Mouse (Mus musculus) lung, postnatal 0 days (tissue): ENCODE results near the gene Cyth1. TPM values are rescaled to one million over a fixed set of nuclear protein-coding genes. Genes with fewer than 3 reads are reported as not detected.

ENCODE experiments used
- ATAC-seq: fragments of 200-750 bp; cut with Nextera tagmentation; 2 replicates; pipeline ENCODE4 v1.8.0; 2017; ENCODE audit warnings: moderate library complexity
- DNase-seq: peaks from one replicate; pipeline ENCODE4 v3.0.0-alpha.2; 2016; ENCODE audit warnings: low spot score
- H3K27ac ChIP-seq: fragments of 300-500 bp; sonication (generic); 2 replicates; pipeline ENCODE4 v1.5.1; 2014; ENCODE audit warnings: antibody characterized with exemption, mild to moderate bottlenecking, low read length, mixed read lengths
- H3K27me3 ChIP-seq: fragments of 300-500 bp; sonication (generic); replicated peaks from 2 replicates; pipeline ENCODE4 v1.6.1; 2014; ENCODE audit warnings: low read length, mixed read lengths; ENCODE audit not compliant: insufficient read depth
- H3K36me3 ChIP-seq: fragments of 300-500 bp; sonication (generic); 2 replicates; pipeline ENCODE4 v1.6.1; 2014; ENCODE audit warnings: low read length, mixed read lengths; ENCODE audit not compliant: insufficient read depth
- H3K4me1 ChIP-seq: fragments of 300-500 bp; sonication (generic); 2 replicates; pipeline ENCODE4 v1.6.1; 2014; ENCODE audit warnings: antibody characterized with exemption, low read depth, low read length, mixed read lengths; ENCODE audit not compliant: insufficient read depth
- H3K4me2 ChIP-seq: fragments of 300-500 bp; sonication (generic); replicated peaks from 2 replicates; pipeline ENCODE4 v1.6.1; 2014; ENCODE audit warnings: low read depth, mild to moderate bottlenecking, low read length, moderate library complexity, mixed read lengths
- H3K4me3 ChIP-seq: fragments of 300-500 bp; sonication (generic); 2 replicates; pipeline ENCODE4 v1.5.1; 2014; ENCODE audit warnings: low read depth, low read length
- H3K9ac ChIP-seq: fragments of 300-500 bp; sonication (generic); replicated peaks from 2 replicates; pipeline ENCODE4 v1.6.1; 2014; ENCODE audit warnings: low read depth, mild to moderate bottlenecking
- H3K9me3 ChIP-seq: fragments of 300-500 bp; sonication (generic); 2 replicates; pipeline ENCODE4 v1.6.1; 2016; ENCODE audit warnings: low read length, mixed read lengths
- CTCF ChIP-seq: IDR thresholded peaks from 2 replicates; pipeline ENCODE4 v1.5.1; 2016; ENCODE audit warnings: antibody characterized with exemption, mild to moderate bottlenecking
- EP300 ChIP-seq: IDR thresholded peaks from 2 replicates; pipeline ENCODE4 v1.6.1; 2016; ENCODE audit warnings: antibody characterized with exemption, mild to moderate bottlenecking, control low read depth
- WGBS: fragments of 180-500 bp; shearing (Covaris S2); extraction: QIAGEN DNeasy Blood & Tissue Kit; methylation state at CpG from one replicate; pipeline ENCODE4 v1.1.7; 2014; 5-methylcytosine and 5-hydroxymethylcytosine counted together
- polyA plus RNA-seq: library from polyadenylated mRNA; unstranded; fragments of >200 nt; fragmentation: Nextera tagmentation; extraction: Ambion mirVana; gene quantifications from 2 replicates; pipeline ENCODE4 v1.2.1, GENCODE M21; 2015

Cyth1 gene
- polyA plus RNA-seq, 1 experiment from 2014 or later: 19.5 TPM

DNA sequence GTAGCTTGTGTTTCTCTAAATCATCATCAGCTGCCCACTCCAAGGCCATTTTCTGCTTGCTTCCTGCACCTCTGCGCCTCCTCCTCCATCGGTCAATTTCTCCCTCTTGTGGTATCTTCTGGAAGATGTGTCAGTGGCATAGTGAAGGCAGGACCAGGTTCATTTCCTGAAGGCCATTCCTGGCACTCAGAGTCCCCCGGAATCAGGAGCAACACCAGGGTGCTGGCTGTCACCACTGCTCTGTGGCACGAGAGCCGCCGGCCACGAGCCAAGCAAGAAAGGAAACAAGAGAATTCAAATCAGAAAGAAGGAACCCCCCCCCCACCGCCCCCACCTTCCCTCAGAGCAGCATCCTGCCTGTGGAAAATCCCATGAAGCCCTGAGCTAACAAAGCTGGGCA lies 116.3 kb downstream of the Cyth1 start:
- DNase-seq (no peak), ATAC-seq (no peak)
- TF ChIP-seq EP300 (no peak), CTCF (peak; percentile 40)
- Histone ChIP-seq H3K9ac (no peak overlapping the region), H3K36me3 (no peaks in the 10 kb centered on the region), H3K4me3 (no peak overlapping the region), H3K27ac (no peak overlapping the region), H3K9me3 (no peaks in the 10 kb centered on the region), H3K4me2 (no peak overlapping the region), H3K4me1 (peaks cover 4% of the 10 kb centered on the region; the same call in 1 of the 2 replicates), H3K27me3 (no peaks in the 10 kb centered on the region)
- 54% methylated on average over 8 of the region's 8 CpGs for WGBS

DNA sequence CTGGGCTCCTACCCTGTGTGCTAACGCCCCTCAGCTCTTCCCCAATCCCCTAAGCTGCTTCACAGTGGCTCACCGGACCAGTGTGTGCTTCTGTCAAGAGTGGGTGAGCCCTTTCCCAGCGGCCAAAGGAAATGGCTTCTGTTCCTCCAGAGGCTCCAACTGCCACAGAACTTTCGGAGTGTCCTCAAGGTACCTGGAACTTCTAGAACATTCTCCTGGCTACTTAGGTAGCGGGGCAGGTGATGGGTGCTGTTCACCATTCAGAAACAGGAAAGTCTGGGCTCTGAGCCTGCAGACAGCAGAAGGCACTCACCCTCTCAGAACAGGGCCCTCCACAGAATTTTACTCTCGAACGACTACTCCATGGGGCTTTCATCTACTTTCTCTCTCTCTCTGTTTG lies 117.9 kb downstream of the Cyth1 start, which contains the start of gene Dnah17:
Gene Dnah17 (minus strand): TSS at position 101 of the 400 bp plus-strand sequence.
- Histone ChIP-seq H3K9me3 (no peaks in the 10 kb centered on the region), H3K27ac (no peak within 1 kb of the TSS), H3K27me3 (no peaks in the 10 kb centered on the region), H3K36me3 (no peaks in the 10 kb centered on the region), H3K9ac (no peak within 1 kb of the TSS), H3K4me2 (no peak within 1 kb of the TSS), H3K4me3 (no peak within 1 kb of the TSS), H3K4me1 (peaks cover 2% of the 10 kb centered on the region; the same call in 1 of the 2 replicates)
- no peak for ATAC-seq
- DNase-seq: no peak
- TF ChIP-seq CTCF (no peak), EP300 (no peak)
- WGBS: 79% methylated on average over 7 of the region's 7 CpGs

DNA sequence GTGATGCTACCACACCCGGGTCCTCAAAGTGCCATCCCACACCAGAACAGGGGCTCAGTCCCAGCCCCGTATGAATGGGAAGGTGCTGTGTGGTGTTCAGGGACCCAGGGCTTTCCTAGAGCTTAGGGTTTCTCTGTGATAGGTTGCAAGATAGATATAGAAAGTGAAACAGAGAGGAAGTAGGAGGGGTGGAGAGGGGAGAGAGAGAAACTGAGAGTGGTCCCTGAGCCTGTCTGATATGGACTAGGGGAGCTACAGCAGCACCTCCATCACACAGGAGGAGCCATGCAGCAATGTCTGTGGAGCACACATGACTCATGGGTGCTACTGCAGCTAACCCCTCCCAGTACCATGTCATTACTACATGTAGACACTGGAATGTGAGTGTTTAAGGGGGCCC lies 118.6 kb downstream of the Cyth1 start:
- ATAC-seq (no peak), DNase-seq (no peak)
- Histone ChIP-seq H3K9ac (no peak overlapping the region), H3K9me3 (no peaks in the 10 kb centered on the region), H3K36me3 (no peaks in the 10 kb centered on the region), H3K27ac (no peak overlapping the region), H3K4me3 (no peak overlapping the region), H3K4me2 (no peak overlapping the region), H3K27me3 (no peaks in the 10 kb centered on the region), H3K4me1 (no peaks in the 10 kb centered on the region)
- TF ChIP-seq CTCF (no peak), EP300 (no peak)
- 89% methylated on average over 2 of the region's 2 CpGs for WGBS

DNA sequence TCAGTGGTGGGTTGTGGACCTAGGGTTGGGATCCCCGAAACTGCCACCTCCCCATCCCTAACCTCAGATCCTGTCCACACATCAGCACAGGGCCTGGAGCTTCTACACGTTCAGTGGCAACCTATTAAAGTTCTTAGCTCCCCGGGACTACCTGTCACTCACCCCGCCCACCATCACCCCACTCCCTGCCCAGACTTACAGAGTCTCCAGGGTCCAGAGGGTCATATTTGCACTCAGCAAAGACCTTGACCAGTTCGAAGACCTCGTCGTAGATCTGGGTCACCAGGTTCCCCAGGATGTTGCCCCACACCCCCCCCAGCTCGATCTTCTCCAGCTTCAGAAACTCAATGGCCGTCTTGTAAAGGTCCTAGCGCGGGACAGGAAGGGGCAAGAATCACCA lies 126.8 kb downstream of the Cyth1 start:
- 81% methylated on average over 11 of the region's 11 CpGs for WGBS
- Histone ChIP-seq H3K27ac (no peak overlapping the region), H3K4me3 (no peak overlapping the region), H3K4me2 (no peak overlapping the region), H3K9ac (no peak overlapping the region), H3K9me3 (no peaks in the 10 kb centered on the region), H3K4me1 (no peaks in the 10 kb centered on the region), H3K36me3 (no peaks in the 10 kb centered on the region), H3K27me3 (no peaks in the 10 kb centered on the region)
- ATAC-seq: no peak
- no peak for TF ChIP-seq EP300
- TF ChIP-seq CTCF: no peak
- no peak for DNase-seq

DNA sequence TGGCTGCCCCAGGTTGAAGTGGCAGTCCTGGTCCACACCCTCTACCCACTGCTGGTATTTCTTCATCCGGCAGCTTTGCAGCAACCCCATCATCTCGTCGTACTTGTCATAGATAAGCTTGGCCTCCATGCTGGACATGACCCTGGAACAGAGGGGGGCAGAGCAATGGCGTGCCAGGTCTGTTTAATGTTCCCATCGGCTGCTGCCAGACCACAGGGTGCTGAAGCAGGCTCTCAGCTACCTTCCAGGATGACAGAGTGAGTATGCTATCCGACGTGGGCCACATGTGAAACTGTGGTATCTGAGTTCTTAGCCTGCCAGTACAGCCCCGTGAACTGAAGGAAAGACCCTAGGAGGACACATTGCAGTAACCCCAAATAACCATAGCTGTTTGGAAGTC lies 129.6 kb downstream of the Cyth1 start:
- Histone ChIP-seq H3K27me3 (no peaks in the 10 kb centered on the region), H3K4me1 (no peaks in the 10 kb centered on the region), H3K36me3 (no peaks in the 10 kb centered on the region), H3K27ac (no peak overlapping the region), H3K4me3 (no peak overlapping the region), H3K9me3 (no peaks in the 10 kb centered on the region), H3K9ac (no peak overlapping the region), H3K4me2 (no peak overlapping the region)
- ATAC-seq: no peak
- TF ChIP-seq CTCF (no peak), EP300 (no peak)
- 42% methylated on average over 8 of the region's 8 CpGs for WGBS
- DNase-seq: no peak

DNA sequence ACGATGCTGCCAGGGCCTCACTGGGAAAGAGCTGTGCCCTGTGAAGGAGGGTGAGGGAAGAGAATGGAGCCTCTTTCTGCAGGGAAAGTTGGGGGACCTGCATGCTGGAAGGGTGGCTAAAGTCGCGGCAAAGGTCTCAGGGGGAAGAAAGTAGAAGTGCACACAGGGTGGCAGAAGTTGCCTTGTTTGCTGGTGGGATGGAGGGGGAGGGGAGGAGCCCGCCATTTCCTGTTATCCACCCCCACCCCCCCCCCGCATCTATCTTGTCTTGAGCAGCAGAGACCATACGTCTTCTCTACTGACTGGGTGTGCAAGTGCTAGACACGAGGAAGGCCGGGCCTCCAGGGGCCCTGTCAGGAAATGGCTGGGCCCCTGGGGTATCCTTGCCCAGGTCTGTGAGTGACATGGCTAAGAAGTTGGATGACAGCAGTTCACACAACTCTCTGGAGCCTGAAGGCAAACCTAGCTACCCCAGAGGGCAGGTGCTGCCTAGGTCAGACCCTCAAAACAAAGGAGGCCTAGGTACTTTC lies 133.7 kb downstream of the Cyth1 start:
- no peak overlapping the region for H3K4me2 ChIP-seq
- H3K9me3 ChIP-seq: no peaks in the 10 kb centered on the region
- no peak overlapping the region for H3K4me3 ChIP-seq
- H3K9ac ChIP-seq: no peak overlapping the region
- ATAC-seq (no peak), DNase-seq (no peak)
- no peak overlapping the region for H3K27ac ChIP-seq
- no peaks in the 10 kb centered on the region for H3K36me3 ChIP-seq
- TF ChIP-seq EP300 (no peak), CTCF (no peak)
- H3K27me3 ChIP-seq: no peaks in the 10 kb centered on the region
- 54% methylated on average over 8 of the region's 8 CpGs for WGBS
- no peaks in the 10 kb centered on the region for H3K4me1 ChIP-seq
